Mouse (Mus musculus): Measurements from ENCODE around the gene Cd8b1. TPM values are rescaled to one million over a fixed set of nuclear protein-coding genes. Genes with fewer than 3 reads are reported as not detected.
A peak's percentile ranks its signal among the peaks of the same experiment; 100 is the strongest.

The Cd8b1 gene
- polyA plus RNA-seq, 1 experiment from 2014 or later: 0.23 TPM

DNA sequence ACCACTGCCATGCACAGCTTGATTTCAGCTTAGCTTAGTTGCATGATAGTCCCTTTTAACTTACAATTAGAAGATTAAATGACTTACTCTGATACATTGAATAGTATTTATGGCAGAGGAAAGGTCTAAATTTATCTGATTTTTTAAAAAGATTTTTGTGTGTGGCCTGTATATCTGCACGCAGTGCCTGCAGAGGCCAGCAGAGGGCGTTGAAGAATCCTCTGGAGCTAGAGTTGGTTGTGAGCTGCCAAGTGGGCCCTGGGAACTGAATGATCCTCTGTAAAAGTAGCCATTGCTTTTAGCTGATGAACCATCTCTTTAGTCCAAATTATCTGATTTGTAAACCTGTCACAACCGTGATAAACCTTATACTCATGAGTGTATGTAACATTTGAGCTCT is 23.8 kb upstream of the Cd8b1 start:
- DNase-seq (ENCODE audit: low spot score) (no peak), ATAC-seq (no peak)
- H3K9me3 ChIP-seq (ENCODE audit: low read length): no peaks in the 10 kb centered on the region
- H3K4me1 ChIP-seq (ENCODE audit: insufficient read depth, low read depth, low read length): no peaks in the 10 kb centered on the region
- no peak overlapping the region for H3K27ac ChIP-seq (ENCODE audit: low read length)
- H3K4me3 ChIP-seq (ENCODE audit: low read depth, low read length): no peak overlapping the region
- H3K27me3 ChIP-seq (replicated peaks; ENCODE audit: insufficient read depth, low read length): no peaks in the 10 kb centered on the region
- no peaks in the 10 kb centered on the region for H3K36me3 ChIP-seq (ENCODE audit: insufficient read depth, low read length)
- H3K4me2 ChIP-seq (replicated peaks; ENCODE audit: low read depth, low read length): no peak overlapping the region
- TF ChIP-seq EP300 (IDR thresholded peaks at IDR 0.05) (no peak), CTCF (IDR thresholded peaks at IDR 0.05) (peak; percentile 65)
- 38% methylated on average over 3 of the region's 3 CpGs for WGBS
- H3K9ac ChIP-seq (replicated peaks; ENCODE audit: low read depth): no peak overlapping the region

GRCm38 (mm10) chr6:71302097-71302731 is 20.4 kb upstream of the Cd8b1 start:
- H3K27me3 ChIP-seq (replicated peaks; ENCODE audit: insufficient read depth, low read length): no peaks in the 10 kb centered on the region
- no peak overlapping the region for H3K4me2 ChIP-seq (replicated peaks; ENCODE audit: low read depth, low read length)
- no peak overlapping the region for H3K27ac ChIP-seq (ENCODE audit: low read length)
- no peaks in the 10 kb centered on the region for H3K9me3 ChIP-seq (ENCODE audit: low read length)
- H3K4me1 ChIP-seq (ENCODE audit: insufficient read depth, low read depth, low read length): no peaks in the 10 kb centered on the region
- H3K36me3 ChIP-seq (ENCODE audit: insufficient read depth, low read length): no peaks in the 10 kb centered on the region
- H3K9ac ChIP-seq (replicated peaks; ENCODE audit: low read depth): no peak overlapping the region
- ATAC-seq (no peak), DNase-seq (ENCODE audit: low spot score) (no peak)
- no peak overlapping the region for H3K4me3 ChIP-seq (ENCODE audit: low read depth, low read length)
- no peak for TF ChIP-seq EP300 (IDR thresholded peaks at IDR 0.05)
- TF ChIP-seq CTCF (IDR thresholded peaks at IDR 0.05): peak; percentile 35
- 48% methylated on average over 6 of the region's 6 CpGs for WGBS

- no peak overlapping the region for H3K9ac ChIP-seq (replicated peaks; ENCODE audit: low read depth)
- no peaks in the 10 kb centered on the region for H3K9me3 ChIP-seq (ENCODE audit: low read length)
- TF ChIP-seq EP300 (IDR thresholded peaks at IDR 0.05) (no peak), CTCF (IDR thresholded peaks at IDR 0.05) (no peak)
- no peaks in the 10 kb centered on the region for H3K36me3 ChIP-seq (ENCODE audit: insufficient read depth, low read length)
- no peak overlapping the region for H3K27ac ChIP-seq (ENCODE audit: low read length)
- H3K4me1 ChIP-seq (ENCODE audit: insufficient read depth, low read depth, low read length): no peaks in the 10 kb centered on the region
- no peak overlapping the region for H3K4me3 ChIP-seq (ENCODE audit: low read depth, low read length)
- H3K4me2 ChIP-seq (replicated peaks; ENCODE audit: low read depth, low read length): no peak overlapping the region
- ATAC-seq (no peak), DNase-seq (ENCODE audit: low spot score) (no peak)
- 86% methylated on average over 8 of the region's 8 CpGs for WGBS
- H3K27me3 ChIP-seq (replicated peaks; ENCODE audit: insufficient read depth, low read length): no peaks in the 10 kb centered on the region
Observed at GRCm38 (mm10) chr6:71307486-71307885, 15.1 kb upstream of the Cd8b1 start.

- Histone ChIP-seq H3K9me3 (ENCODE audit: low read length) (no peaks in the 10 kb centered on the region), H3K4me2 (replicated peaks; ENCODE audit: low read depth, low read length) (no peak within 1 kb of the TSS), H3K27me3 (replicated peaks; ENCODE audit: insufficient read depth, low read length) (no peaks in the 10 kb centered on the region), H3K4me3 (ENCODE audit: low read depth, low read length) (no peak within 1 kb of the TSS), H3K27ac (ENCODE audit: low read length) (no peak within 1 kb of the TSS), H3K4me1 (ENCODE audit: insufficient read depth, low read depth, low read length) (no peaks in the 10 kb centered on the region), H3K36me3 (ENCODE audit: insufficient read depth, low read length) (no peaks in the 10 kb centered on the region), H3K9ac (replicated peaks; ENCODE audit: low read depth) (no peak within 1 kb of the TSS)
- DNase-seq (ENCODE audit: low spot score) (no peak), ATAC-seq (no peak)
- WGBS: 69% methylated on average over 3 of the region's 3 CpGs
- TF ChIP-seq EP300 (IDR thresholded peaks at IDR 0.05): no peak
- TF ChIP-seq CTCF (IDR thresholded peaks at IDR 0.05): no peak
Observed at GRCm38 (mm10) chr6:71321826-71322283, 733 bp upstream of the Cd8b1 start, which contains the start of gene Smyd1. Gene Smyd1, minus strand, starts transcription at chr6:71322233.

GRCm38 (mm10) chr6:71324816-71325215 is 2.2 kb downstream of the Cd8b1 start:
- ATAC-seq (no peak), DNase-seq (ENCODE audit: low spot score) (no peak)
- WGBS: 85% methylated on average over 9 of the region's 9 CpGs
- H3K4me3 ChIP-seq (ENCODE audit: low read depth, low read length): no peak overlapping the region
- H3K9me3 ChIP-seq (ENCODE audit: low read length): no peaks in the 10 kb centered on the region
- no peaks in the 10 kb centered on the region for H3K4me1 ChIP-seq (ENCODE audit: insufficient read depth, low read depth, low read length)
- H3K27ac ChIP-seq (ENCODE audit: low read length): no peak overlapping the region
- H3K9ac ChIP-seq (replicated peaks; ENCODE audit: low read depth): no peak overlapping the region
- TF ChIP-seq CTCF (IDR thresholded peaks at IDR 0.05) (no peak), EP300 (IDR thresholded peaks at IDR 0.05) (no peak)
- H3K27me3 ChIP-seq (replicated peaks; ENCODE audit: insufficient read depth, low read length): no peaks in the 10 kb centered on the region
- no peak overlapping the region for H3K4me2 ChIP-seq (replicated peaks; ENCODE audit: low read depth, low read length)
- no peaks in the 10 kb centered on the region for H3K36me3 ChIP-seq (ENCODE audit: insufficient read depth, low read length)

- H3K27ac ChIP-seq (ENCODE audit: low read length): no peak overlapping the region
- H3K4me3 ChIP-seq (ENCODE audit: low read depth, low read length): no peak overlapping the region
- WGBS: 82% methylated on average over 6 of the region's 6 CpGs
- no peaks in the 10 kb centered on the region for H3K4me1 ChIP-seq (ENCODE audit: insufficient read depth, low read depth, low read length)
- ATAC-seq (no peak), DNase-seq (ENCODE audit: low spot score) (no peak)
- no peaks in the 10 kb centered on the region for H3K36me3 ChIP-seq (ENCODE audit: insufficient read depth, low read length)
- no peak overlapping the region for H3K9ac ChIP-seq (replicated peaks; ENCODE audit: low read depth)
- H3K9me3 ChIP-seq (ENCODE audit: low read length): no peaks in the 10 kb centered on the region
- H3K4me2 ChIP-seq (replicated peaks; ENCODE audit: low read depth, low read length): no peak overlapping the region
- TF ChIP-seq EP300 (IDR thresholded peaks at IDR 0.05) (no peak), CTCF (IDR thresholded peaks at IDR 0.05) (no peak)
- H3K27me3 ChIP-seq (replicated peaks; ENCODE audit: insufficient read depth, low read length): no peaks in the 10 kb centered on the region
Observed at GRCm38 (mm10) chr6:71329881-71330280, 7.3 kb downstream of the Cd8b1 start.

Measured in lung, postnatal 0 days (tissue).